Mouse (Mus musculus) activated CD4-positive, CD25-positive, alpha-beta regulatory T cell, adult 4 months (primary cell): ENCODE data around the gene Gm10645. TPM values are rescaled to one million over a fixed set of nuclear protein-coding genes. Genes with fewer than 3 reads are reported as not detected.

Experiments
- ATAC-seq: one replicate; pipeline ENCODE4 v1.8.0; 2017
- polyA plus RNA-seq, 2 experiments: library from polyadenylated mRNA; unstranded; fragments of 100-300 nt; shearing (Covaris generic); gene quantifications; one replicate each; pipeline ENCODE4 v1.2.1; 2017

Gene Gm10645
- polyA plus RNA-seq = not detected

DNA sequence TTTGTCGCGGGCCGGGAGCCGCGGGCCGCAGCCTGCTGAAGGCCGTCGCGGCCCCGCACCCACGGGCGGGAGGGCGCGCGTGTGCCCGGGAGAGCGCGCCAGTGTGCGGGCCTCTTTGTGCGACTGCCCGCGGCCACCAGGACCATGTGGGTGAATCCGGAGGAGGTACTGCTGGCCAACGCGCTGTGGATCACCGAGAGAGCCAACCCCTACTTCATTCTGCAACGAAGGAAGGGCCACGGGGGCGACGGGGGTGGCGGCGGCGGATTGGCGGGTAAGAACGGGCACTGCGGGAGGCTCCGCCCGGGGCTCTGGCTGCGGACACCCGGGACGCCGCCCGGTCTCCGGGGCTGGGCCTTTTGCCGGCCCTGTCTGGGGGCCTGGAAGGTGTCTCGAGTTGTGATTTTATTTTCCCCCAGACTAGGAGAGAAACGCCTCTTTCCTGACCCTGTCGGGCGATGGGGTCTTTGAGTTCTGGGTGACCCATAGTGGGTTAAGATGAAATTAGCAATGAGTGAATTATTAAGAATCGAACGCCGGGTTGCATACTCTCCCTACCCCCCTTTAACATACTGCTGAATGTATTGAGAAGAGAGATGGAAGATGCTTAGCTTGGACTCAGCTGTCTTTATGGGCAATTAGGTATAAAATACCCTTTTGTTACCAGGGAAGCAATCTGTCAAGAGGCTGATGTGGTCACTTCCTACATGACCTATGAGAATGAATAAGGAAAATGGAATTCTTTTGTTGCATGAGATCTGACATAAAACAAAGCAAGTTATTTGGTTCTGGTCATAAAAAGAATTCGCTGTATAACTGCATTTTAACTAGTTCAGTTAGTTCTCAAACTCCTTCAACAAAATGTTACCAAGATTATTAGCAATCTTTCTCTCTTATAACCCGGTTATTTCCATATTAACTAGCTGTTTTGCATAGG, at the start of gene Gm10645:
Gene Gm10645 (minus strand): TSS at position 240 of the 937 bp plus-strand sequence.
- ATAC-seq = no peak

DNA sequence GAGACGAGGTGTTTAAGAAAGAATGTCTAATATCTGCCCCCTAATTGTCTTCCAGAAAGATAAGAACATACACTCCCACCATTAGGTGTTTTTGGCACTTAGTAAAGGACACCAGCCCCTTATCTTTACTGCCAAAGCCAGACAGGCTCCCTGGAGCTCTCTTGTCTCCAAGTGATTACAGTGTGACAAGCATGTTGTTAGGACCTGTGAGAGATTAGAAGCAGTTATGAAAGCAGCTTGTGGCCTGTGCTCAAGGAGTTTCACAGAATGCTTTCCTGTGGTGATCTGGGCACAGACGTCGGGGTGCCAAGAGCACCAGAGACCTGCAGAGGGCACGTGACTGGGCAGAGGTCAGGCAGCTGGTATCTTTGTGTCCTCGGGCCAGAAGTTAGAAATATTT, 49.1 kb upstream of the Gm10645 start:
- no peak for ATAC-seq

DNA sequence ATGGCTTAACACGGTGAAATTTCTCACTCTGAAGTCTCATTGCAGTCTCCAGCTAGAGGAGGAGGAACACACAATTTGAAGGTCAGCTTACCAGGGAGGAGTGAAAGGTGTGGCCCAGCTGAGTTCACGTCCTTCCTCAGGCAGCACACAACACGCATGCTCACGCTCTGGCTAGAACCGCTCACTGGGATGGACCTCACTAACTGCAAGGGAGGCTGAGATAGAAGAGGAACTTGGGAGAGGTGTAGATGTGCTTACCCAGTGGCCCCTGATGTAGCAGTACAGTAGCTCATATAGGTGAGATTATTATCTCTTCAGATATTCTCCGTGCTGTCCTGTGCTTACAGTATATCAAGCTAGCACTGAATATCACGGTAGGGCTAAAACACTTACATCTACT, 44.7 kb upstream of the Gm10645 start:
- ATAC-seq = no peak

DNA sequence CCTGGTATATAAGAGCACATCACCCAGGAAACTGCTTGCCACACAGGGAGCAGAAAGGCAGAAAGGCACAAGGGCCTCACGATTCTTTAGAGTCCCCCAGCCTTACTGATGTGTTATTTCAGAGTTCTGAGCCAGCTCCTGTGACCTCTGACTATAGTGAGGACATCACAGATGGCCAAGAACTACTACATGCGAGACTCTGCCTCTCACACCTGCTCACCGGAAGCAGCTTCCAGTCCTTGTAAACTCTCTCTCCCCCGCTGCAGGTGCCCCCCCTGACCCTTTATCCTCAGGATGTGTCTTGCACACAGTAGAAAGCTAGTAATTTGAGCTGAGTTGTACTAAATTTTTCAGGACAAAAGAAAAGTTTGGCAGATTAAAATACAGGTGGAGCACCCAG, 43.6 kb upstream of the Gm10645 start:
- ATAC-seq = no peak

DNA sequence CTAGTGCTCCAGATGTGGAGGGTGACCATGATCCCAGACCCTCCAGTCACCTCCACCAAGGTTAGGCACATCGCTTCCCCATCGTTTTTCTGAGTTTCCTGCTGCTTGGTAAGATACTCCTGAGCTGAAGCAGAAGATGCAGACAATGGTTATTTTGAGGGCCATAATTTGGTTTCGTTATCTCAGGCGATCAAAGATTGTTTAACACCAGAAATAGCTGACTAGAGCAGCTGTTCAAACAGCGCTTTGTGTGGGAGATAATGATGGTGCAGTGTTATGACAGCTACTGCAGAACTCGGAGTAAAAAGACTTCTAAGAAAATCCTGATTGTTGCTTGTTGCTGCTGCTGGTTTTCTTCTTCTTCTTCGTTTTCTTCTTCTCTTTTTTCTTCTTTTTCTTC, 39.9 kb upstream of the Gm10645 start:
- ATAC-seq = peak; percentile 40

DNA sequence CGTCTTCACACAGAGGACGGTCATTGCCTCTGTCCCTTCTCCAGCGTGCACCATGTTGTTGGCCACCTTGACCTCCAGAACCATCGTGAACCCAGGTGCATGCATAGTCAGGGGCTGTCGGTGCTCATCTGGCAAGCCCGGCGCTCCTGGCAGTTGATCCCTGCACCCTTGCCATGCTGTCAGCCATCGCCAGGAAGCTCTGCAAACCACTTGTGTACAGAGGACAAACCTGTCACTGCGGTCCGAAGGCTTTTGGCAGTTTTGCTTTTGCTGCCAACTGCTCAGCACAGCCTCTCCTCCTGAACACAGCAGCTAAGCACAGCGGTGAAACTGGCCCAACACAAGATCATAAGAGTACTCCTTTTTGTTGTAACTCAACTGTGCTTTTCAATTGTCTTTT, 37.0 kb upstream of the Gm10645 start:
- no peak for ATAC-seq

DNA sequence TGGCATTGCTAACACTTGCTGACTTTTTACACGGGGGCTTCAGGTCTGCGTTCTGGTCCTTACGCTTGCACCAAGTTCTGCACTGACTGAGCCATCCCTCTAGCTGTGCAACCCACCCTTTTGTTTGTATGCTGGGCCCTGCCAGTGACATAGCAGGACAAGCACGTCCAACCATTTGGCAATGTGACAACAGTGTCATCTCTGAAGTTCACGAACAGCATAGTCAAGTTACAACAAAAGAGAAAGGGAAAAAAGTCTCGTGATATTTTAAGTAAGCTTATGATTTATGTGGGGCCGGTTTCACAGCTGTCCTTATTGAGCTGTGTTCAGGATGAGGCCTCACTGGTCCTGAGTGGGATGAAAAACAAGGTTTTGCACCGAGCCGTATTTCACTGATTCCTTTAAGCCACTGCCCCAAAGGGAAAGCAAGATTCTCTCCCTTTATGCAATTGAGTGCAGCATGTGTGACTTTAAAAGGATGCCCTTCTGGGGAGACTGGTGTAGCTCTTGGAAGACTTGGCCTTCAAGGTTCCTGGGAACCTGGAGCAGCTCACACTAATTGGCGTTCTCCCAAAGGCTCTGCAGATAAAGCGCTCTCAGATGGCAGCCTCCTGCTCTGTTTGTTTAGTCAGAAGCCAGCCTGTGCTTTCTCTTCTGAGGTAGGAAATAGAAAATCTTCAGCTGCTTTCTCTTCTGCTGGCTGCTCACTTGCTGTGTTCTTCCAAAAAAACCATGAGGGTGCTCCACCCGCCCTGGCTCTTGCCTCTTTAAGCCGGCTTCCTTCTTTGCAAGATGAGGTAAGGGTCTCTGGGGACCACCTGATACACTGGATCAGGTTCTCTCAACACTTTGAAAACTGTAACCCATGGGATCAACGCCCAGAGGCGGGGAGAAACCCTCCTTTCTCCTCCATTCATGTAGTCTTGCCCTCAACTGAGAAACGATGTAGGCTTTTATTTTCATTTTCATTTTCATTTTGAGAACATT, 34.5 kb upstream of the Gm10645 start:
- peak; percentile 42 for ATAC-seq

DNA sequence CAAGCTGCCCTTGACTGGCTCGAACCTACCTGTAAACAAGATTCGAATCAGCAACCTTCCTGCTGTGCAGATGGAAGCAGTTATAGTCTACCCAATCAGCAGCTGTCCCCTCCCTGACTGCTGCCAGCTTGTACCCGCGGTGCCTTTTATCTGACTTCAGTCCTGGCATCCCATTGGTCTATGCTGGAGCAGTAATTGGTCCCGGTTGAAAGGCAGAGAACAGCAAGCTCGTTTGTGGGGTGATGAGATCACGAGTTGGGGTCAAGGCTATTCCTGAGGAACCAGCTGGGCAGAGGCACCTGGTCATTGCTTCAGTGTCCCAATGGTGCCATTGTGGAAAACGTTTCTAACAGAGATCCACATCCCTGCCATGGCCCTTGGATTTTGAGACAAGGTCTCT, 33.7 kb upstream of the Gm10645 start:
- no peak for ATAC-seq

DNA sequence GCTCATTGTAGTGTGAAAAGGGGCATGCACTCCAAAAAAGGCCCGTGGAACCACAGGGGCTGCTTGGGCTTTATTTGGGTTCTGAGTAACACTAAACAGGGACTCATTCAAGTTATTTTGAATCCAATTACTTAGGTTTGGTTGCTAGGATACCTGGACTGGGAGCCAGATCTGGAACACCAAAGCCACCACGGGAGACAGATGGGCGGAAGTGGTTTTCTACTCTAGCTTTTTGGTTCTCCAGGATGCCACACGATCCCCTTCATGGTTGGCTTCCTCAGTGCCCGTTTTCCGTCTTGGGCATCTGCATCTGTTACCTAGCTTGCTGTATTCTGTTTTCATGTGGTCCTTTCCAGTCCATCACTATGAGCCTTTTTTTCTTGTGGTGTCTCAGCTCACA, 30.1 kb upstream of the Gm10645 start:
- ATAC-seq = no peak

DNA sequence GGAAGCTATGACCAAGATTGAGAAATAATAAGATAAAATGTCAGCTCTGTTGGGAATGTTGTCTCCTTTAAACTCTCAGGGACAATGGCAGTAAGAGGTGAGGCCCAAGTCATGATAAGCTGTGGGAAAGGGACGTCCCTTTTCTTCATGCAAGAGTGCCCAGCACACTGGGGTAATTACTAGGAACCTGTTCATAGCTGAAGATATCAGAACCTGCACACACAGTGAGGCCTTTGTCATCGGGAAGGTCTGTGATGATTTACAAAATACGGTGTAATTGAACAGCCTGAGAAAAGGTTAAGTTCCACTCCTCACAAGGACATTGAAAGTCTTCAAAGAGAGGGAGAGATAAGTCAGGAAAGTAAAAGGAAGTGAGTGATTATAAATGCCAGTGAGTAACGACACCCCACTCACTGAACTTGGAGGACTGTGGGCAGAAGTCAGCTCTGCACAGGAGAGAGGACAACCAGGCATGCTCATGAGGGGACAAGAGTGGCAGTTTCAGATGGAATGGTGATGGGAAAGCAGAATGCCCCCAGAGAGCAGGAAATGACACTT, 23.6 kb upstream of the Gm10645 start:
- ATAC-seq = no peak

DNA sequence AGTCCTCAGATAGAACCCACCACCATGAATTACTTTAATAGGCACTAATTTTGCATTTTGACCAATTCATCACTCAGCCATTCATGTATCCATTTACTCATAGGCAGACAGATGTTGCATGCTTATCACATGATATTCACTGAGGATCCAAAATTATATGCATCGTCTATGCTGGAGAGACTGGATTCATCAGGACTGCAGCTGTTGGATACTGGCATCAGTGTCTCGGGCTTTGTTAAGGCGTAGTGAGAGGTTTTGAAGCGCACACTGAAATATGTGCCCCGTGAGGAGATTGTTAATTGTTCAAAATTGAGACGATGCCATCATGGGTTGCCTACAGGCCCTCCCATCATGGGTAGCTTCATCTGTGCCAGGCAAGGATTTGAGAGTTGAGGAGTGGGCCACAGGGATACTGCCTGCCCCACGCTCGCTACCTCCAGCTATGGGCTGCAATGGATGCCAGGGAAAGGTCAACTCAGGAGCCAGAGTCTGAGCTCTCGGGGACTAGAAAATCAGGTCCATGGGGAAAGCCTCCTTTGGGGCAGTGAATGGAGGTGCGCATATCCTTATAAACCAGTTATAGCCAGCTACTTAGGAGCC, 21.5 kb upstream of the Gm10645 start:
- no peak for ATAC-seq

DNA sequence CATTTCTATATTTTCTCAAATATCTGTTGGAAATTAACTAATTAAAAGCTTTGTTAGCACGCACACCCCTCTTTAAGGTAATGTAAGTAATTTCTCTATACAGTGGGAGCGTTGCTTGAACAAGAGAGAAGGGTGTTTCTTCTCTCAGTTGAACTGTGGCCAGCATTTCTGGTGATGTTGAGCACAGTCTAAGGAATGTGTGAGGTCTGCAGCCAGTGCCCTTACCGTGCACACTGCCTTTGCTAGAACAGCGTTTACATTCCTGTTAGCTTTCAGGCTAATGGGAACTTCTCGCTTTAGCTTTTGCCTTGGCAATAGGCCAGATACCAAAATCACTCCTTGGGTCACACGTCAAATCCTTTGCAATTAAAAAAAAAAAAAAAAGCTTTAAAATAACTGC, 20.4 kb upstream of the Gm10645 start:
- ATAC-seq = no peak

DNA sequence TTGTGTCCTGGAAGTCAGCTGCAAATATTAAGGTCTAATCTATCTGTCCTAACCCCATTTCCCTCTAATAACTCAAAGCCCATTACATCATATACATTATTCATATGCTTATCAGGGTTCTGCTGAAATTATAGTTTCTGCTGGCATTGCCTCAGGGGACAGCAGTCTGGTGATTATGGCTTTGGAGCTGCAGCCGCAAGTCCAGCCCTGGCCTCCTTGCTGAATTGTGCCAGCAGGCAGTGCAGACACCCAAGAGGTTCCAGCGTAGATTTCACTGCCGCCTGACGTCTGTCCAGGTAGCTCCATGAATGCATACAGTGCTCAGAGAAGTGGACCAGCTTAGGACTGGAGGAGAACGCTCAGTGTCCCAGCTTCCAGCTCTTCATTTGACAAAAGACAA, 16.8 kb upstream of the Gm10645 start:
- no peak for ATAC-seq

DNA sequence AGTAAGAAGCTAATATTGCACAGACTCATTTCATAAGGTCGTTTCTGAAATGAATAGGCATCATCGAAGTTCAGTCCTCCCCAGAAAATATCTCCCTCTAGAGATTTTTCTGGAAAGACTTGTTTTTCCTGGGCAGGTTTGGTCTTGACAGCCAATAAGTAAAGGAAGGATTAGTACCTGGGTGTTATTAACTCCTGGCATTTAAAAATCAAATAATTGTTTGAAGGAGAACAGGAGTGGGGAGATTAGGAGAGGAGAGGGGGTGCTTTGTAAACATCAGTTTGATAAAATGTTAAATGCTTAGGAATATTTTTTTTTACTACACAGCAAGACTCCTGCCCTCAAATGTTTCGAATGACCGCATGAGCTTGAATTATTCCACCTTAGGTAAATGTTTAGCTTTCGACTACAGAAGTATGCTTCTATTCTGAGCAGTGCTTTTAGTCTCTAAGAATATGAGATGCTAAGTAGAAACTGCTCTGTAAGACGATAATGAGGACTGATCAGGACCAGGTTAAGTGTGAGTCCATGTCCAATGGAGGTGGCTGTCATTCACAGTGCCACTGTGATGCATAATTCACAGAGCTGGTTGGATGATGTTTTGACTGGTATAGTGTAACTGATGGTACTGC, 16.0 kb upstream of the Gm10645 start:
- ATAC-seq = no peak

DNA sequence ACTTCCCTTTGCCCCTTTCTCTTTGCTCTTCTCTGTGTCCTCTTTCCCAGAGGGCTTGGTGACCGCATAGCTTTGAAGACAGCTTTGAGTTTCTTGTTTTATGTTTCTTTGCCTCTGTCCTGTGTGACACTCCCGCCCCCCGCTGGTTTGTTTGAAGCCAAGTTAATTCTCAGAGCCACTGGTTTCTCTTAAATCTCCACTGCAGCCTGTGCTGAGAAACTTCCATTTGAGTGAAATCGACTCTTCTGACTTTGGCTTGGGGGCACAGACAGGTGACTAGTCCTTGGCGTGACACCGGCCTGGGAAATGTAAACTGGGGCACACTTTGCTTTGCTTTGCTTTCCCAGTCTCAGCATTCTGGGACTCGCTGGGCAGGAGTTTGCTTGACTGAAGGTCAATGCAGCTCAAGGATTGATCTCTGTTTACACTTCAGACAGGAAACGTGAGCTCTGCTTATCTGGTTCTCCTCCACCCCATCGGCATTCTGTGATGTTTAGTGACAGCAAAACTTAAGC, 12.3 kb upstream of the Gm10645 start:
- no peak for ATAC-seq

DNA sequence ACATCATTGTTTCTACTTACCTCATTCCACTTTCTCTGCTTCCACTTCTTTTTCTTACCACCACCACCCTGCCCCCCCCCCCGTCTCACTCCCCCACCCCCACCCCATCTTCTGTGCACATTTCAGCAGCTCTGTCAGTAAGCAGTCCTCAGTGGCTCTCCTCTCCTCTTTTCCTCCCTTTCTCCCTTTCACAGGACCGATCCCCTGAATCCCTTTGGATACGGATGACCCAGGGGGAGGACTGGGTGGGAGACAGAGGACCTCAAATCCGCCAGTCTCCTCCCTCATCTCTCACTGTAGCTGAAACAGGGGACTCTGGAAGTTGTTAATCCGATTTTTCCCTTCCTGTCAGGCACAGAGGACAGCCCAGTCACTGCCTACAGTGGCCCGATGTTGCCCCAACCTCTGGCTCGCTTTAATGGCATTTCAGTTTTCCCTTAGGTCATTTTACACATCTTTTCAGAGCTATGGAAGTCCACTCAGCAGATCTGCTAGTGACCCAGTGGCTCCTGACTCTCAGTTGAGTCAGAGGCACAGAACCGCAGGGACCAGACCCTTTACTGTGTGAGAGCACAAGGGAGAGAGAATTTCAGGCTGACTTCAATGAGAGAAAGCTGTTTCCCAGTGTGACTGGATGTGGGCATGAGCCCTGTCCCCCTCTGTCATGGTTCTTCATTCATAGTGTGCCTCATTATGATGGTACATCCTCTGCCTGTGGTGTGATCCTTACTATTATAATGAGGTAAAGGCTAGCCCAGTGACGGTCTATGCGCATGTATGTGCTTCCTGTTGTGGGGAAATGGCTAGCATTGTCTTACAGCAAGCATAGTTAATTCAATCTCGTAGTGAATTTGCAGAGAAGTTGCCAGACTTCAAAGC, 11.6 kb upstream of the Gm10645 start:
- no peak for ATAC-seq

DNA sequence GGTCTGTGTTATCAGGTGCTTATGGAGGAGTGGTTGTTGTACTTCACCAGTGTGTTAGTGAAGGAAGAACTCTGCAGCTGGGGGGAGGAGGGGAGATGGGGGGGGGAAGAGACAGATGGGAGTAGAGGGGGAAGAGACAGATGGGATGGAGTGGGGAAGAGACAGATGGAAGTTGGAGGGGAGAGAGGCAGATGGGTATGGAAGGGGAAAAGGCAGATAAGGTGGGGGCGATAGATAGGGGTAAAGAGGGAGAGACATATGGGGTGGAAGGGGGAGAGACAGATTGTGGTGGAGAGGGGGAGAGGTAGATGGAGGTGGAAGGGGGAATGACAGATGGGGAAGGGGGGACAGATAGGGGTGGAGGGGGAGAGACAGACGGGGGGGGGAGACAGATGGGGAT, 10.8 kb upstream of the Gm10645 start:
- no peak for ATAC-seq

DNA sequence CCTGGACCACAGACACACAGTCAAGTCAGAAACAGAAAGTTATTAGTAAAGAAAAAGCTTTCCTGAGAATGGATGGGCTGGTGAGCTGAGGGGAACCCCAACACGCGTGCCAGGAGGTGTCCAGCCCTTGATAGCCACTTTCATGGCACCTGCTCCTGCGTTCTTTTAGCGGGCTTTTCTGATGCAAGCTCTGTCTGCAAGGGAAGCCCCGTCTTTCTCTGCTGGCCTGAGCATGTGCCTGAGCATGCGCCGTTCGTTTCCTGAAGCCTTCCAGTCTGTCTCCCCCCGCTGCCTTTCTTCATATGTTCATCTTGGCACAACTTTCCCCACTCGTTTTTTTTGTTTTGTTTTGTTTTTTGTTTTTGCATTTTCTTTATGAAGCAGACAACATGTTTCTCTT, 9.7 kb upstream of the Gm10645 start:
- no peak for ATAC-seq

DNA sequence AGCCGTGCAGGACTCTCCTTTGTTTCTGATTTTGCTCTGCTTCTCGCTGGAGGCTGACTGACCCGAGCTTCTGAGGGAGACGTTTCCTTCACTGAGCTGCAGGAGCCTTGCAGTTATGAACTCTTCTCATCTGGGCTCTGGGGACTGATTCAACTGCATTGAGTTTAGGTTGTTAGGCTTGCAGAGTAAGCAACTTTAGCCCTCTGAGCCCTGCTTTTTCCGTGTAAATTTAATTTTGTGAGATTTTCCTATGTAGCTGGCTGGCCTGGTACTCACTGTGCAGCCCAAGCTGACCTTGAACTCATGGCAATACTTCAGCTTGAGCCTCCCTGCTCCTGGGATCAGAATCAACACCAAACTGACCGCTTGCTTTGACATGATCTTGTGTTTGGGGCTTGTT, 4.9 kb upstream of the Gm10645 start:
- no peak for ATAC-seq

DNA sequence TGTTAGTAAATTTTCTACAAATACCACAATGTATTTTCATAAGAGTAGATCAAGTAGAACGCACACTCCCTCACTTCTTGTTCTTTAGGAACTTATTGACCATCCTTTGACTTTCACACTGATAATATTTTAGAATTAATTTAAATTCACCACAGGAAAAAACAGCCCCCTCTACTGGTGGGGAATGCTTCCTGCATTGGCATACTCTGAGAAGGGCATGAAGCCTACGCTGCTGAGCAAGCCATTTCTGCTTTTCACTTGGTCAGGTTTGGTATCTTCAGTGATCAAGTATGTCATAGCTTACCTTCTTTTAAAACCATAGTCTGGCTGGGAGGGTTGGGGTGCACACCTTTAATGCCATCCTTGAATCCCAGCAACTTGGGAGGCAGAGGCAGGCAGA, 3.7 kb upstream of the Gm10645 start:
- no peak for ATAC-seq

DNA sequence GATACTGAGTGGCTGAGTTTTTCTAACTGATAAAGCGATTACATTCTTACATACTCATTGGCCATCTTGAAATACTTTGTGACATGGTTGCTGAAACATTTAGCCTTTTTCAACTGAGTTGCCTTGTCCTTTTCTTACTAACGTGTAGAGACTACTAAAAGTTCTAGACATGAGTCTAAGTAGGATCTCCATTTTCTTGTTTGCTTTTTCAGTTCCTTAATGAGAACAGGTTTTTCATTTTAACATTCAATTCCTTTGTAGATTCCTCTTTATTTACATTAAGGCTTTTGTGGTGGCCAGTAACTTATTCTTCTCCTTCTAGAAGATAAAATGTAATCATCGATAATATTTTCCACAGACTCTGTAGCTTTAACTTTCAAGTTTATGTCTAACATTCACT, 3.2 kb upstream of the Gm10645 start:
- no peak for ATAC-seq
